Mouse (Mus musculus) G1E (cell line): ENCODE results near the gene Mpig6b.

Experiments used
- CTCF ChIP-seq: IDR thresholded peaks from 2 replicates; pipeline ENCODE4 v1.5.1; 2012; ENCODE audit warnings: low read depth, low read length, inconsistent platforms, mixed read lengths
- GATA1 ChIP-seq: IDR thresholded peaks from 2 replicates; pipeline ENCODE4 v1.6.1; 2012; ENCODE audit warnings: borderline replicate concordance, low read length, inconsistent platforms, mixed read lengths
- TAL1 ChIP-seq: conservative IDR thresholded peaks from 2 replicates; pipeline ENCODE4 v1.6.1; 2012; ENCODE audit warnings: low read depth, low read length, inconsistent platforms, mixed read lengths

GRCm38 (mm10) chr17:35029691-35030532, 36.1 kb downstream of the Mpig6b start:
- peak; percentile 29; the same call in 1 of the 2 replicates for TF ChIP-seq CTCF
- no peak for TF ChIP-seq TAL1
- no peak for TF ChIP-seq GATA1
